Mouse (Mus musculus) lung, postnatal 14 days (tissue): ENCODE data around the gene Asgr2.
"Not testable (repeated sequence)": the region's sequence is repeated elsewhere in the genome, so short reads cannot be mapped to it uniquely, and the experiment has no call there.

Experiments
- DNase-seq: peaks from one replicate; pipeline ENCODE4 v3.0.0; 2021

The Asgr2 gene

GRCm38 (mm10) chr11:70097396-70097795, 5.0 kb downstream of the Asgr2 start:
- no peak for DNase-seq

- no peak for DNase-seq
Measured at GRCm38 (mm10) chr11:70099102-70099501, 6.7 kb downstream of the Asgr2 start.

- DNase-seq, result no peak
Measured at GRCm38 (mm10) chr11:70099809-70100208, 7.4 kb downstream of the Asgr2 start.

- DNase-seq, result no peak
Measured at GRCm38 (mm10) chr11:70103701-70104315, 11.4 kb downstream of the Asgr2 start.

- DNase-seq, result no peak
Measured at GRCm38 (mm10) chr11:70107085-70107484, 14.6 kb downstream of the Asgr2 start.

GRCm38 (mm10) chr11:70110146-70110545, 17.7 kb downstream of the Asgr2 start:
- peak; percentile 46 for DNase-seq

- no peak for DNase-seq
Measured at GRCm38 (mm10) chr11:70114562-70114961, 22.1 kb downstream of the Asgr2 start.

- no peak for DNase-seq
Measured at GRCm38 (mm10) chr11:70115901-70116300, 23.5 kb downstream of the Asgr2 start.

- peak; percentile 56 for DNase-seq
Measured at GRCm38 (mm10) chr11:70129926-70130379, 37.5 kb downstream of the Asgr2 start, which contains the start of gene Mgl2. Mgl2 (plus strand) TSS chr11:70130329.

GRCm38 (mm10) chr11:70135001-70135400, 42.6 kb downstream of the Asgr2 start:
- DNase-seq, result not testable (repeated sequence)

- not testable (repeated sequence) for DNase-seq
Measured at GRCm38 (mm10) chr11:70135925-70136324, 43.5 kb downstream of the Asgr2 start.

- no peak for DNase-seq
Measured at GRCm38 (mm10) chr11:70139171-70139570, 46.7 kb downstream of the Asgr2 start.

GRCm38 (mm10) chr11:70151072-70151471, 58.6 kb downstream of the Asgr2 start:
- no peak for DNase-seq
